Mouse (Mus musculus): Measurements from ENCODE around the gene Tmem120a. TPM values are rescaled to one million over a fixed set of nuclear protein-coding genes. Genes with fewer than 3 reads are reported as not detected.

Tmem120a gene
- polyA plus RNA-seq, 1 experiment = 32.7 TPM

- Histone ChIP-seq H3K36me3 (ENCODE audit: control insufficient read depth, insufficient read depth) (no peaks in the 10 kb centered on the region), H3ac (ENCODE audit: control insufficient read depth, insufficient read length) (peak overlapping the region; percentile 55), H3K4me2 (ENCODE audit: low read depth) (peak overlapping the region; percentile 80), H3K79me2 (ENCODE audit: control insufficient read depth, insufficient read depth) (no peaks in the 10 kb centered on the region), H3K4me3 (peak overlapping the region; percentile 60), H3K27me3 (ENCODE audit: control insufficient read depth, insufficient read depth, insufficient read length) (no peaks in the 10 kb centered on the region)
- TF ChIP-seq TCF12 (IDR thresholded peaks at IDR 0.05; ENCODE audit: insufficient read depth, poor library complexity, severe bottlenecking) = no peak
- TF ChIP-seq MYOG (IDR thresholded peaks at IDR 0.05; ENCODE audit: control insufficient read depth in 1 of 3, insufficient read depth in 1 of 3, insufficient read length in 2 of 3, low read depth in 2 of 3) = no peak
- no peak for TF ChIP-seq TCF3 (IDR thresholded peaks at IDR 0.05; ENCODE audit: insufficient read length, low read depth)
- no peak for TF ChIP-seq POLR2AphosphoS2 (IDR thresholded peaks at IDR 0.05; ENCODE audit: insufficient read length, low read depth)
- no peak for TF ChIP-seq MAX (IDR thresholded peaks at IDR 0.05; ENCODE audit: low read depth)
- no peak for TF ChIP-seq USF1 (IDR thresholded peaks at IDR 0.05; ENCODE audit: low read depth)
- no peak for TF ChIP-seq MYOD1 (IDR thresholded peaks at IDR 0.05; ENCODE audit: control insufficient read depth in 1 of 3, insufficient read length in 2 of 3, low read depth in 2 of 3)
- no peak for TF ChIP-seq E2F4 (IDR thresholded peaks at IDR 0.05; ENCODE audit: insufficient read depth)
- no peak for TF ChIP-seq SRF (IDR thresholded peaks at IDR 0.05; ENCODE audit: control insufficient read depth, insufficient read length, low read depth)
- no peak for TF ChIP-seq CEBPB (IDR thresholded peaks at IDR 0.05; ENCODE audit: insufficient read depth, poor library complexity, severe bottlenecking)
- TF ChIP-seq REST (IDR thresholded peaks at IDR 0.05; ENCODE audit: insufficient read depth, insufficient read length) = no peak
- TF ChIP-seq POLR2A (IDR thresholded peaks at IDR 0.05; ENCODE audit: insufficient read length, low read depth) = no peak
Measured at GRCm38 (mm10) chr5:135742941-135743740, 1.1 kb downstream of the Tmem120a start.

- H3ac ChIP-seq (ENCODE audit: control insufficient read depth, insufficient read length) = no peak overlapping the region
- no peaks in the 10 kb centered on the region for H3K79me2 ChIP-seq (ENCODE audit: control insufficient read depth, insufficient read depth)
- no peaks in the 10 kb centered on the region for H3K27me3 ChIP-seq (ENCODE audit: control insufficient read depth, insufficient read depth, insufficient read length)
- no peaks in the 10 kb centered on the region for H3K36me3 ChIP-seq (ENCODE audit: control insufficient read depth, insufficient read depth)
- H3K4me3 ChIP-seq = no peak overlapping the region
- no peak for TF ChIP-seq TCF3 (IDR thresholded peaks at IDR 0.05; ENCODE audit: insufficient read length, low read depth)
- TF ChIP-seq REST (IDR thresholded peaks at IDR 0.05; ENCODE audit: insufficient read depth, insufficient read length) = peak; percentile 68
- no peak overlapping the region for H3K4me2 ChIP-seq (ENCODE audit: low read depth)
Measured at GRCm38 (mm10) chr5:135742156-135742555, 2.1 kb downstream of the Tmem120a start.

- no peak overlapping the region for H3K4me3 ChIP-seq
- peaks cover 6% of the 10 kb centered on the region for H3K36me3 ChIP-seq (ENCODE audit: control insufficient read depth, insufficient read depth)
- TF ChIP-seq E2F4 (IDR thresholded peaks at IDR 0.05; ENCODE audit: insufficient read depth) (no peak), TCF12 (IDR thresholded peaks at IDR 0.05; ENCODE audit: insufficient read depth, poor library complexity, severe bottlenecking) (no peak), CEBPB (IDR thresholded peaks at IDR 0.05; ENCODE audit: insufficient read depth, poor library complexity, severe bottlenecking) (no peak)
- H3K4me2 ChIP-seq (ENCODE audit: low read depth) = no peak overlapping the region
- H3K27me3 ChIP-seq (ENCODE audit: control insufficient read depth, insufficient read depth, insufficient read length) = no peaks in the 10 kb centered on the region
- no peaks in the 10 kb centered on the region for H3K79me2 ChIP-seq (ENCODE audit: control insufficient read depth, insufficient read depth)
- H3ac ChIP-seq (ENCODE audit: control insufficient read depth, insufficient read length) = no peak overlapping the region
Measured at GRCm38 (mm10) chr5:135738266-135738665, 6.0 kb downstream of the Tmem120a start.

GRCm38 (mm10) chr5:135737154-135737553, 7.1 kb downstream of the Tmem120a start:
- Histone ChIP-seq H3K27me3 (ENCODE audit: control insufficient read depth, insufficient read depth, insufficient read length) (no peaks in the 10 kb centered on the region), H3K79me2 (ENCODE audit: control insufficient read depth, insufficient read depth) (no peaks in the 10 kb centered on the region), H3K4me2 (ENCODE audit: low read depth) (no peak overlapping the region), H3K36me3 (ENCODE audit: control insufficient read depth, insufficient read depth) (peaks cover 13% of the 10 kb centered on the region), H3K4me3 (no peak overlapping the region), H3ac (ENCODE audit: control insufficient read depth, insufficient read length) (no peak overlapping the region)
- TF ChIP-seq MYOG (IDR thresholded peaks at IDR 0.05; ENCODE audit: control insufficient read depth in 1 of 3, insufficient read depth in 1 of 3, insufficient read length in 2 of 3, low read depth in 2 of 3) (no peak), SRF (IDR thresholded peaks at IDR 0.05; ENCODE audit: control insufficient read depth, insufficient read length, low read depth) (no peak), TCF12 (IDR thresholded peaks at IDR 0.05; ENCODE audit: insufficient read depth, poor library complexity, severe bottlenecking) (no peak), TCF3 (IDR thresholded peaks at IDR 0.05; ENCODE audit: insufficient read length, low read depth) (no peak), POLR2AphosphoS2 (IDR thresholded peaks at IDR 0.05; ENCODE audit: insufficient read length, low read depth) (no peak), USF1 (IDR thresholded peaks at IDR 0.05; ENCODE audit: low read depth) (no peak), MYOD1 (IDR thresholded peaks at IDR 0.05; ENCODE audit: control insufficient read depth in 1 of 3, insufficient read length in 2 of 3, low read depth in 2 of 3) (no peak), POLR2A (IDR thresholded peaks at IDR 0.05; ENCODE audit: insufficient read length, low read depth) (no peak), E2F4 (IDR thresholded peaks at IDR 0.05; ENCODE audit: insufficient read depth) (no peak), CEBPB (IDR thresholded peaks at IDR 0.05; ENCODE audit: insufficient read depth, poor library complexity, severe bottlenecking) (no peak), MAX (IDR thresholded peaks at IDR 0.05; ENCODE audit: low read depth) (no peak), REST (IDR thresholded peaks at IDR 0.05; ENCODE audit: insufficient read depth, insufficient read length) (no peak)

GRCm38 (mm10) chr5:135736544-135736943, 7.7 kb downstream of the Tmem120a start:
- H3K4me2 ChIP-seq (ENCODE audit: low read depth) = no peak overlapping the region
- no peaks in the 10 kb centered on the region for H3K79me2 ChIP-seq (ENCODE audit: control insufficient read depth, insufficient read depth)
- H3K4me3 ChIP-seq = no peak overlapping the region
- H3ac ChIP-seq (ENCODE audit: control insufficient read depth, insufficient read length) = no peak overlapping the region
- peaks cover 13% of the 10 kb centered on the region for H3K36me3 ChIP-seq (ENCODE audit: control insufficient read depth, insufficient read depth)
- no peaks in the 10 kb centered on the region for H3K27me3 ChIP-seq (ENCODE audit: control insufficient read depth, insufficient read depth, insufficient read length)
- TF ChIP-seq POLR2A (IDR thresholded peaks at IDR 0.05; ENCODE audit: insufficient read length, low read depth) = no peak
- no peak for TF ChIP-seq TCF3 (IDR thresholded peaks at IDR 0.05; ENCODE audit: insufficient read length, low read depth)
- no peak for TF ChIP-seq USF1 (IDR thresholded peaks at IDR 0.05; ENCODE audit: low read depth)
- no peak for TF ChIP-seq POLR2AphosphoS2 (IDR thresholded peaks at IDR 0.05; ENCODE audit: insufficient read length, low read depth)
- no peak for TF ChIP-seq REST (IDR thresholded peaks at IDR 0.05; ENCODE audit: insufficient read depth, insufficient read length)
- no peak for TF ChIP-seq MAX (IDR thresholded peaks at IDR 0.05; ENCODE audit: low read depth)
- no peak for TF ChIP-seq TCF12 (IDR thresholded peaks at IDR 0.05; ENCODE audit: insufficient read depth, poor library complexity, severe bottlenecking)
- no peak for TF ChIP-seq CEBPB (IDR thresholded peaks at IDR 0.05; ENCODE audit: insufficient read depth, poor library complexity, severe bottlenecking)
